Mouse (Mus musculus): ENCODE measurements around the gene Cux2. TPM values are rescaled to one million over a fixed set of nuclear protein-coding genes. Genes with fewer than 3 reads are reported as not detected.

The Cux2 gene
- polyA plus RNA-seq, 1 experiment from 2014 or later: 9.9 TPM

DNA sequence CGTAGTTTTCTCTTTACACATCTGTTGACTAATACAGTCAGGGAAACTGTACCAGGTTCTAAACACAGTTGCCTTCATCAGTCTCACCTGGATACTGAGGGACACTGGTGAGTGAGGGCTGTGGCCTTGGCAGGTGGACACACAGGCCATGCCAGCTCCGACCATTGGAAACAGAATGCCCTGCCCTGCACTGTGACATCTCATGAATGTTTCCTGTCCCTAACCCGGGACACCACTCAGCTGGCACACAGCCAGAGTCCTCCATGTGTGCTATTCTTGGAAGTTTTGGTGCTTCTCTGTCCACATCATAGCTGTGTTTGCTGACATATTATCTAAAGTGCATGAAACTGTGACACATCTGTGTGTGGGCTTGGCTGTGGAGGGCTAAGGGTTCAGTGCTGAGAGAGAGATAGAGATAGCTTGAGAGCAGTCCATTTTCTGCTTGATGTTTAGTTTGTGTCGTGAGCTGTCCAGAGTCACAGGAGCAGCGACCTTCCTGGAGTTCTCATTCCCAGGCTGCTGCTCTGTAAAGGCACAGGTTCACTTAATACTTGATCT is 240.2 kb downstream of the Cux2 start:
- H3K9me3 ChIP-seq (replicated peaks): no peaks in the 10 kb centered on the region
- H3K27me3 ChIP-seq: no peaks in the 10 kb centered on the region
- H3K27ac ChIP-seq: no peak overlapping the region
- H3K4me1 ChIP-seq: peaks cover 11% of the 10 kb centered on the region; the same call in 1 of the 2 replicates
- no peak overlapping the region for H3K4me3 ChIP-seq (replicated peaks)
- peaks cover 89% of the 10 kb centered on the region for H3K36me3 ChIP-seq
- H3K4me2 ChIP-seq: no peak overlapping the region
- H3K9ac ChIP-seq: no peak overlapping the region
- ATAC-seq (replicated peaks; ENCODE audit: low FRiP score): no peak
- WGBS: 63% methylated on average over 5 of the region's 5 CpGs

DNA sequence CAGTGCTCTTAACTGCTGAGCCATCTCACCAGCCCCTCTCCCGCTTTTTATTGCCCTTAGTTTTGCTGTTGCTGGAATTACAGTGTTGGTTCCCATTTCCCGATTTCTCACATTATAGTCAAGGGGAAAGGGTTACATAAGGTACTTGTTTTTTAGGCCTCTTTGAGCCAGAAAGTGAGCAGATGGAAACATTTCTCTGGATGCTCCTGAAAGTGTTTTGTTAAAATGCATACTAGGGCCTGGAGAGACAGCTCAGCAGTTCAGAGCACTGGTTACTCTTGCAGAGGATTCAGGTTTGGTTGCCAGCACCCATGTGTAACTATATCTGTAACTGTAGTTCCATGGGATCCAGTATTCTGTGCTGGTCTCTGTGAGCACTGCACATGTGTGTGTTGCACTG is 241.7 kb downstream of the Cux2 start:
- Histone ChIP-seq H3K4me3 (replicated peaks) (no peak overlapping the region), H3K4me1 (peaks cover 11% of the 10 kb centered on the region; the same call in 1 of the 2 replicates), H3K4me2 (no peak overlapping the region), H3K27me3 (no peaks in the 10 kb centered on the region), H3K27ac (no peak overlapping the region), H3K9ac (no peak overlapping the region), H3K9me3 (replicated peaks) (no peaks in the 10 kb centered on the region), H3K36me3 (peaks cover 90% of the 10 kb centered on the region)
- 85% methylated on average over 2 of the region's 2 CpGs for WGBS
- no peak for ATAC-seq (replicated peaks; ENCODE audit: low FRiP score)

DNA sequence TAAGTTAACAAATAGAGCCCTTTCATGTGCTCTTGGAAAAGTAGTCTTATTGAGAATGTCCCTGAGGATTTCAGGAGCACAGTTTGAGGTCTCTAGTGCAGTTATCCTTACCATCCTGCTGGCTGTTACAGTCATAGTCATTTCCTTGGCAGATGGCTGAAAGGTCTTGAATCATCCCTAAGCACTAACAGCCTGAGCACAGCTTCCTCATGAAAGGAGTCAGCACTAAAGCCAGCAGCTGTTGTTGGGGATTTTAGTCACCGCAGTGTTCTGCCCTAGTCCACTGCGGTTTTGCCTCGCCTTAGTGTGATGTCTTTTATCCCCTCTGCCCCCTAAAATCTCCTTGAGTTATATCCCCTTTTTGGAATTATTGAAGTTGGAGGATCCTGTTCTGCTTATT is 242.7 kb downstream of the Cux2 start:
- Histone ChIP-seq H3K9me3 (replicated peaks) (no peaks in the 10 kb centered on the region), H3K4me2 (no peak overlapping the region), H3K9ac (no peak overlapping the region), H3K4me3 (replicated peaks) (no peak overlapping the region), H3K4me1 (peaks cover 11% of the 10 kb centered on the region; the same call in 1 of the 2 replicates), H3K36me3 (peaks cover 90% of the 10 kb centered on the region), H3K27me3 (no peaks in the 10 kb centered on the region), H3K27ac (no peak overlapping the region)
- ATAC-seq (replicated peaks; ENCODE audit: low FRiP score): no peak
- 84% methylated on average over 3 of the region's 3 CpGs for WGBS

Small RNA genes within 50 kb of the gene (microRNA-seq; reads per million reads assigned to microRNA genes)
- gene Mir7031: 0.44 reads per million

Other genes starting within 250 kb of the Cux2 start
- 18.6 and 19.4 TPM in 2 replicates for gene Sh2b3, start 212.5 kb downstream of the Cux2 start, polyA plus RNA-seq (2015; fragmentation: Nextera tagmentation; extraction: Ambion mirVana)
- 27.7 and 29.0 TPM in 2 replicates for gene Pheta1, start 201.1 kb downstream of the Cux2 start, polyA plus RNA-seq (2015; fragmentation: Nextera tagmentation; extraction: Ambion mirVana)
- 0.78 and 2.3 TPM in 2 replicates for gene Myl2, start 50.8 kb upstream of the Cux2 start, polyA plus RNA-seq (2015; fragmentation: Nextera tagmentation; extraction: Ambion mirVana)
- 0.19 TPM in 1 of 2 replicates, not detected in the other for gene Ccdc63, start 90.7 kb upstream of the Cux2 start, polyA plus RNA-seq (2015; fragmentation: Nextera tagmentation; extraction: Ambion mirVana)
- gene Ppp1cc, start 108.2 kb upstream of the Cux2 start, polyA plus RNA-seq (2015; fragmentation: Nextera tagmentation; extraction: Ambion mirVana): 257 and 264 TPM in 2 replicates
- 12.2 and 14.3 TPM in 2 replicates for gene Hvcn1, start 156.7 kb upstream of the Cux2 start, polyA plus RNA-seq (2015; fragmentation: Nextera tagmentation; extraction: Ambion mirVana)
- gene Tctn1, start 214.4 kb upstream of the Cux2 start, polyA plus RNA-seq (2015; fragmentation: Nextera tagmentation; extraction: Ambion mirVana): 6.4 and 6.7 TPM in 2 replicates
- 8.2 and 9.1 TPM in 2 replicates for gene Pptc7, start 234.3 kb upstream of the Cux2 start, polyA plus RNA-seq (2015; fragmentation: Nextera tagmentation; extraction: Ambion mirVana)

Measured in kidney, embryonic 15.5 days (tissue).